Mouse (Mus musculus) adipose tissue, adult 10 weeks (tissue): ENCODE measurements around the gene Smtn. TPM values are rescaled to one million over a fixed set of nuclear protein-coding genes. Genes with fewer than 3 reads are reported as not detected.

Source experiments
- polyA plus RNA-seq: library from polyadenylated mRNA; stranded (reverse); fragments of 350-450 nt; fragmentation: Illumina TruSeq; extraction: RNeasy Lipid Tissue Mini Kit (QIAGEN cat#74804); gene quantifications from one replicate; pipeline ENCODE4 v1.2.3, GENCODE M21; 2014; ENCODE audit warnings: low read depth, low replicate concordance

Gene Smtn
- 38.2 TPM for polyA plus RNA-seq

DNA sequence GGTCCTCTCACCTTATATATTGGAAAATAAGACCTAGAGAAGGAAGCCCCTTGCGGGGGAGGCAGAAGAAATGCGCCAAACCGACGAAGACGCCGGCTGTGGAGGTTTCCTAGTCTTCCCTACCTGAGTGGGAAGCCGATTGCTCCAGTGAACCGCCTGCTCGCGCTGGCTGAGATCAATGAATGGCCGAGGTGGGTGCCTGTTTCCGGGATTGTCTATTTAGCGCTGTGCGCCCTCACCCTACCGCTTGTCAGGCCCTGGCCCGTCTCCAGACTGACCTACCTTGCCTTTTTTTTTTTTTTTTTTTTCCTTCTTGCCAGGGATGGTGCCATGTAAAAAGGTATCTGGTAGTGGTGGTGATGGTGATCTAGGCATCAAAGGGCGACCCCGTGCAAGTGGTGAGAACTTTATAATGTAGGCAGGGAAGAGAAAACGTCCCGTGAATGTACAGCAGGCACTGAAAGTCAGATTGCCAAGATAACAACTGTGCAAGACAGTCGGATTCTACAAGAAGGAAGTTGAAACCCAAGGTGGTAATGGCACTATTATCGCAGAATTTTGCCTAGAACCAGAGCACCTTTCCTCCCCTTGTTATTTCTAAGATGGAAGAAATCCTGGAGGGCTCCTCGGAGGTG is at the start of gene Smtn:
Smtn (minus strand) TSS at position 162 of the 635 bp plus-strand sequence.

DNA sequence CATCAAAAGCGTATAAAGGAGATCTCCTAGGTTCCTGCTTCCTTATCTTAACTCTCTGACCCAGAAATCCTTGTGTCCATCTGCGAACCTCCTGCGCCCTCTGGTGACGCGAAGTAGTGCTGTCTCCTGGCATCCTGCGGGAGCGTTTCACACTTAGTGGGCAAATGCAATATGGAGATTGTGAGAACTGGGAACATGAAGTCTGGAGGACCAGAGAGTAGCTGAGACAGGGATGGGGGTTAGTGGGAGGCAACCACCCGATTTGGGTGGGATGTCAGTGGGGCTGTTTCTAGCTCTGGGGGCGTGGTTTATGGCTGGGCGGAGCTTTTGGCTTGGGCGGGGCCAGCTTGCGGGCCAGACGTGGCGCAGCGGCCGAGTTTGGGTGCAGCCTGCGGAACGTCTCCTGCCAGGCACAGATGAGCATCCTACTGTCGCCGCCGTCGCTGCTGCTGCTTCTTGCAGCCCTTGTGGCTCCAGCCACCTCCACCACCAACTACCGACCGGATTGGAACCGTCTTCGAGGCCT is 25.8 kb downstream of the Smtn start, which contains the start of gene Selenom:
Selenom (plus strand) TSS at position 156 of the 526 bp plus-strand sequence.

DNA sequence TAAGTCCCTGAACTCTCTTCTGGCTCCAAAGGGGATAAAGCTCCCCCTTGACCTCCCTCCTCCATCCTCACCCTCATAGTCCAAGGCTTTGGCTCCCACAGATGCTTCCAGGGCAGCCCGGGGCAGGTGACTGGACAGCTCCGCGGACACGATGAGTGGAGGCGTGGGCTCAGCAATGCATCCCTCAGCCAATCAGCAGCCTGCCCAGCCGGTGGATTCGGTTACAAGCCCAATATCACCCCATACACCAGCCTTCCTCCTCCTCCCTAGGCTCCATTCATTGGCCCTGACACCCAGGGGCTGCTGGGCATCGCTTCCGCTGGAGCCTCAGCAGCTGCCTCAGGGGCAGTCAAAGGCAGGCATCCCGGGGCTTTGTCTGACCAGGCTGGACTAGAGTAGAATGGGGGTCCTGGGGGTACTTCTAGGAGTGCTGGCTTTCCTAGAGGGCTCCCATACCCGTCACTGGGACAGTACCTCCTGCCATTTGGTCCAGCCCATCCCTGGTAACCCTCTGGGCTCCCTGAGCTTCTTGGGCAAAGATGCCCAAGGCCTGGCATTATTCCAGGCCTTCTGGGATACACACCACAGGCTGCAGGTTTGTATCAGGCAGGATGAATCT is 52.4 kb downstream of the Smtn start, which contains the start of gene Pla2g3:
Pla2g3 (plus strand) TSS at position 333 of the 619 bp plus-strand sequence.

Other genes with a start within 250 kb of the Smtn start
- gene Pik3ip1, start 210.2 kb downstream of the Smtn start, polyA plus RNA-seq, result 22.2 TPM
- gene Limk2, start 131.4 kb downstream of the Smtn start, polyA plus RNA-seq, result 53.4 TPM
- gene Rnf185, start 88.2 kb downstream of the Smtn start, polyA plus RNA-seq, result 30.8 TPM
- 1.1 TPM for gene Pla2g3, start 52.3 kb downstream of the Smtn start, polyA plus RNA-seq
- gene Inpp5j, start 35.8 kb downstream of the Smtn start, polyA plus RNA-seq, result 2.9 TPM
- 56.9 TPM for gene Selenom, start 25.9 kb downstream of the Smtn start, polyA plus RNA-seq
- 20.3 TPM for gene Morc2a, start 108.6 kb upstream of the Smtn start, polyA plus RNA-seq